Mouse (Mus musculus) embryonic fibroblast, embryonic 13.5 days (primary cell): Measurements from ENCODE around the gene Tmod3.

Source experiments
- CTCF ChIP-seq: IDR thresholded peaks from 2 replicates; pipeline ENCODE4 v1.5.1; 2011; ENCODE audit warnings: mild to moderate bottlenecking, control low read depth, low read length, moderate library complexity, borderline replicate concordance; ENCODE audit not compliant: insufficient read depth
- POLR2A ChIP-seq: IDR thresholded peaks from 2 replicates; pipeline ENCODE4 v1.6.1; 2011; ENCODE audit warnings: low read depth, mild to moderate bottlenecking, control low read depth, low read length, moderate library complexity

DNA sequence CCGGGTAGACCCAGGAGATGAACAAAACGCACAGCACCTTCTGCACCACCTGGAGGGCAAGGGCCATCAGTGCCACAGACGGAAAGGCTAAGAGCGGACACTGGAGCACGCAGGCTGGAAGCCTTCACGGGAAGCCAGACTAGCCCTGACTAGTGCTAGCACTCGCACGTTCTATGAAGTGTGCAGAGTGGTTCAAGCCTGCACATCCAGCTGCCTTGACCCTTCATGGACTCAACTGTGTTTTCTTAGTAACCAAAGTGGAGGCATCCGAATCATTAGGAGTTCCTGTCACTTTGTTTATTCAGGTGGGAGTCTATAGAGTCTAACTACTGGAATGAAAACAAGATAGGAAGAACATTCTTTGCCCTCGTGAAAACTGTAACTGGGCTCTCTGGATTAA lies 63.5 kb downstream of the Tmod3 start:
- no peak for TF ChIP-seq POLR2A
- TF ChIP-seq CTCF: no peak
